Mouse (Mus musculus) kidney, embryonic 15.5 days (tissue): ENCODE data around the gene Ccdc137. TPM values are rescaled to one million over a fixed set of nuclear protein-coding genes. Genes with fewer than 3 reads are reported as not detected.
"Not testable (repeated sequence)": the region's sequence is repeated elsewhere in the genome, so short reads cannot be mapped to it uniquely, and the experiment has no call there.

Experiments used
- ATAC-seq: fragments of 200-750 bp; cut with Nextera tagmentation; replicated peaks from 2 replicates; pipeline ENCODE4 v1.8.0; 2017; ENCODE audit warnings: moderate TSS enrichment; ENCODE audit not compliant: low FRiP score
- H3K27ac ChIP-seq: fragments of 300-500 bp; sonication (generic); 2 replicates; pipeline ENCODE4 v1.5.1; 2015; ENCODE audit warnings: mild to moderate bottlenecking, inconsistent platforms
- H3K27me3 ChIP-seq: fragments of 300-500 bp; sonication (generic); 2 replicates; pipeline ENCODE4 v1.6.1; 2015; ENCODE audit warnings: inconsistent platforms
- H3K36me3 ChIP-seq: fragments of 300-500 bp; sonication (generic); 2 replicates; pipeline ENCODE4 v1.6.1; 2015; ENCODE audit warnings: inconsistent platforms
- H3K4me1 ChIP-seq: fragments of 300-500 bp; sonication (generic); 2 replicates; pipeline ENCODE4 v1.6.1; 2015; ENCODE audit warnings: inconsistent platforms
- H3K4me2 ChIP-seq: fragments of 300-500 bp; sonication (generic); 2 replicates; pipeline ENCODE4 v1.6.1; 2015; ENCODE audit warnings: moderate library complexity, mild to moderate bottlenecking, inconsistent platforms
- H3K4me3 ChIP-seq: fragments of 300-500 bp; sonication (generic); replicated peaks from 2 replicates; pipeline ENCODE4 v1.5.1; 2015; ENCODE audit warnings: mild to moderate bottlenecking, inconsistent platforms
- H3K9ac ChIP-seq: fragments of 300-500 bp; sonication (generic); 2 replicates; pipeline ENCODE4 v1.6.1; 2015; ENCODE audit warnings: mild to moderate bottlenecking, inconsistent platforms
- H3K9me3 ChIP-seq: fragments of 300-500 bp; sonication (generic); replicated peaks from 2 replicates; pipeline ENCODE4 v1.6.1; 2016; ENCODE audit warnings: inconsistent platforms
- WGBS: fragments of 180-500 bp; shearing (Covaris S2); methylation state at CpG from one replicate; pipeline ENCODE4 v1.1.7; 2015; ENCODE audit warnings: mixed read lengths; 5-methylcytosine and 5-hydroxymethylcytosine counted together
- polyA plus RNA-seq: library from polyadenylated mRNA; unstranded; fragments of >200 nt; fragmentation: Nextera tagmentation; extraction: Ambion mirVana; gene quantifications from 2 replicates; pipeline ENCODE4 v1.2.1, GENCODE M21; 2015

The Ccdc137 gene
- polyA plus RNA-seq, result 40.5 and 41.9 TPM in 2 replicates

- Histone ChIP-seq H3K4me1 (peaks cover 23% of the 10 kb centered on the region), H3K4me3 (peak within 1 kb of the TSS; percentile 94), H3K4me2 (peak within 1 kb of the TSS; percentile 85), H3K9me3 (no peaks in the 10 kb centered on the region), H3K36me3 (peaks cover 44% of the 10 kb centered on the region), H3K27me3 (no peaks in the 10 kb centered on the region), H3K27ac (peak within 1 kb of the TSS; percentile 92), H3K9ac (peak within 1 kb of the TSS; percentile 98)
- 3% methylated on average over 62 of the region's 62 CpGs for WGBS
- ATAC-seq, result peak; percentile 92
Measured at GRCm38 (mm10) chr11:120457772-120458751, at the start of gene Ccdc137, which contains the start of gene Oxld1. Gene Ccdc137, plus strand, starts transcription at chr11:120458115. Gene Oxld1, minus strand, starts transcription at chr11:120458068.

- ATAC-seq, H3K4me3 ChIP-seq, H3K4me1 ChIP-seq, H3K27ac ChIP-seq, H3K27me3 ChIP-seq, H3K4me2 ChIP-seq, H3K9ac ChIP-seq, H3K9me3 ChIP-seq: not testable (repeated sequence)
- peaks cover 96% of the 10 kb centered on the region for H3K36me3 ChIP-seq
- WGBS, result 94% methylated on average over 7 of the region's 10 CpGs
Measured at GRCm38 (mm10) chr11:120413621-120414020, 44.3 kb upstream of the Ccdc137 start.

DNA sequence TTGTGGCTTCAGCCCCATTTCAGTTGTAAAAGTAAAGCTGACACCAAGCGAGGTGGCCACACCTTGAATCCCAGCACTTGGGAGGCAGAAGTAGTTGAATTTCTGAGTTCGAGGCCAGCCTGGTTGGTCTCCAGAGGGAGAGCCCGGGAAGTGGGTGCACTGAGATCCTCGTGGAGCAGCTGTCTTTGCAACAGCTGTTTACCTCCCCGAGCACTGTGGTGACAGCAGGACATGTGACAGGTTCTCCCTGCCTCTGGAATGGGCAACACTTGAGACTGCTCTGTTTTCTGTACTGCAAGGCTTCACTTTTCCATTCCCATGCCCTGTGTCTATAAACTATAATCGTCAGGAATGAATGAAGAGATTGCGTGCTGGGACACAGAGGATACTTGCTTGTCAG, 40.1 kb upstream of the Ccdc137 start:
- H3K4me2 ChIP-seq, result no peak overlapping the region
- no peak overlapping the region for H3K4me3 ChIP-seq
- H3K27ac ChIP-seq, result no peak overlapping the region
- no peaks in the 10 kb centered on the region for H3K9me3 ChIP-seq
- H3K36me3 ChIP-seq, result peaks cover 92% of the 10 kb centered on the region
- no peak for ATAC-seq
- WGBS, result 89% methylated on average over 7 of the region's 7 CpGs
- no peaks in the 10 kb centered on the region for H3K27me3 ChIP-seq
- H3K4me1 ChIP-seq, result peaks cover 18% of the 10 kb centered on the region
- no peak overlapping the region for H3K9ac ChIP-seq

GRCm38 (mm10) chr11:120418592-120418991, 39.3 kb upstream of the Ccdc137 start:
- ATAC-seq, result no peak
- Histone ChIP-seq H3K36me3 (peaks cover 89% of the 10 kb centered on the region), H3K4me2 (no peak overlapping the region), H3K4me1 (peaks cover 25% of the 10 kb centered on the region), H3K27me3 (no peaks in the 10 kb centered on the region), H3K27ac (no peak overlapping the region), H3K9ac (no peak overlapping the region), H3K4me3 (no peak overlapping the region), H3K9me3 (no peaks in the 10 kb centered on the region)
- 91% methylated on average over 1 of the region's 1 CpGs for WGBS

- peaks cover 34% of the 10 kb centered on the region for H3K4me1 ChIP-seq
- 24% methylated on average over 13 of the region's 13 CpGs for WGBS
- no peak overlapping the region for H3K9ac ChIP-seq
- ATAC-seq, result peak; percentile 84
- H3K27me3 ChIP-seq, result no peaks in the 10 kb centered on the region
- H3K9me3 ChIP-seq, result no peaks in the 10 kb centered on the region
- peaks cover 85% of the 10 kb centered on the region for H3K36me3 ChIP-seq
- H3K4me2 ChIP-seq, result no peak overlapping the region
- no peak overlapping the region for H3K4me3 ChIP-seq
- peak overlapping the region; percentile 84 for H3K27ac ChIP-seq
Measured at GRCm38 (mm10) chr11:120422651-120423568, 35.0 kb upstream of the Ccdc137 start.

GRCm38 (mm10) chr11:120423569-120424295, 34.2 kb upstream of the Ccdc137 start:
- peaks cover 85% of the 10 kb centered on the region for H3K36me3 ChIP-seq
- WGBS, result 50% methylated on average over 9 of the region's 9 CpGs
- peaks cover 34% of the 10 kb centered on the region for H3K4me1 ChIP-seq
- H3K4me2 ChIP-seq, result no peak overlapping the region
- no peak overlapping the region for H3K9ac ChIP-seq
- peak overlapping the region; percentile 84 for H3K27ac ChIP-seq
- peak; percentile 10; the same call in 1 of the 2 replicates for ATAC-seq
- no peaks in the 10 kb centered on the region for H3K9me3 ChIP-seq
- H3K27me3 ChIP-seq, result no peaks in the 10 kb centered on the region
- H3K4me3 ChIP-seq, result no peak overlapping the region

DNA sequence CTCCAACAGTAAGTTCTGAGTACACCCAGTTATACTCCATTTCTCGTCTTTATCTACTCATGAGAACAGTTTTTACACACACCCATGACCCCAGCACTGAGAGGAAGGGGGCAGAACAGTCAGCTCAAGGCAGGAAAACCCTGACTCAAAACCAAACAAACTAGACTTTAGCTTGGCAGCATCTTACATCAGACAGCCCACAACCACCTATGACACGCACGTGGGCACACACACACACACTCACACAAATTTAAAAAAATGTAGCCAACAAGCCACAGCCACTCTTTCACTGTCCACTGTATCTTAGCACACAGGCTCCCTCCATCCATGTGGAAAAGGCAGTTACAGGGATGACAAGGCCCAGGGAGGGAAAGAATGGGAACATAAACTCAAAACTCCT, 31.2 kb upstream of the Ccdc137 start:
- no peak overlapping the region for H3K9ac ChIP-seq
- H3K9me3 ChIP-seq, result no peaks in the 10 kb centered on the region
- H3K36me3 ChIP-seq, result peaks cover 82% of the 10 kb centered on the region
- 92% methylated on average over 3 of the region's 3 CpGs for WGBS
- H3K27me3 ChIP-seq, result no peaks in the 10 kb centered on the region
- H3K4me1 ChIP-seq, result peaks cover 27% of the 10 kb centered on the region
- no peak for ATAC-seq
- no peak overlapping the region for H3K27ac ChIP-seq
- no peak overlapping the region for H3K4me3 ChIP-seq
- no peak overlapping the region for H3K4me2 ChIP-seq

- H3K4me3 ChIP-seq, result peak within 1 kb of the TSS; percentile 93
- no peaks in the 10 kb centered on the region for H3K27me3 ChIP-seq
- H3K36me3 ChIP-seq, result peaks cover 29% of the 10 kb centered on the region
- no peaks in the 10 kb centered on the region for H3K9me3 ChIP-seq
- H3K9ac ChIP-seq, result peak within 1 kb of the TSS; percentile 99
- peak; percentile 90 for ATAC-seq
- H3K4me1 ChIP-seq, result peaks cover 12% of the 10 kb centered on the region
- under 1% methylated on average over 63 of the region's 77 CpGs for WGBS
- peak within 1 kb of the TSS; percentile 83 for H3K27ac ChIP-seq
- H3K4me2 ChIP-seq, result peak within 1 kb of the TSS; percentile 76
Measured at GRCm38 (mm10) chr11:120437152-120437856, 20.6 kb upstream of the Ccdc137 start, which contains the start of gene Nploc4. Gene Nploc4, minus strand, starts transcription at chr11:120437708.

DNA sequence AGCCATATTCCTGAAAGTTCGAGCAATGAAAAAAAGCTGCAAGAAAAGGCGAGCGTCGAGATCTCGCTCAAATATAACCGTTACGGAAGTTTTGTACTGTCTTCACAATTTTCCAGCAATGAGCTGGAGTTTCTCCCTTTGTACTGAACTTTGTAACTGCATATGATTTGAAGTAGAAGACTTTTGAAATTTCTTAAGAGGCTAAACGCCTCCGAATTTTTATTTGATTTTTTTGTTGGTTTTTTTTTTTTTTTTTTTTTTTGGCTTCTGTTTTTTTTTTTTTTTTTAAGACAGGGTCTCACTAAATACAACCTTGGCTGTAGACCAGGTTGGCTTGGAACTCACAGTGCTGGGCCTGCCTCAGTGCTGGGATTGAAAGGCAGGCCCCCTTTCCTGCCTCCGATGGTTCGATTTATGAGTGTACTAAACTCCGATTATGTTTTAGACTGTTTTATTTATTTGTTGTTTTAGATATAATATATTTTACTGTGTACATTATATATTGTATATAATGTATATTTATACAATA, 20.0 kb upstream of the Ccdc137 start:
- Histone ChIP-seq H3K36me3 (peaks cover 23% of the 10 kb centered on the region), H3K27me3 (no peaks in the 10 kb centered on the region), H3K27ac (peak overlapping the region; percentile 83), H3K4me2 (peak overlapping the region; percentile 76), H3K9me3 (no peaks in the 10 kb centered on the region), H3K4me1 (peaks cover 12% of the 10 kb centered on the region), H3K4me3 (peak overlapping the region; percentile 93), H3K9ac (peak overlapping the region; percentile 99)
- no peak for ATAC-seq
- WGBS, result 24% methylated on average over 12 of the region's 12 CpGs

GRCm38 (mm10) chr11:120442344-120442743, 15.6 kb upstream of the Ccdc137 start, which contains the start of gene Tspan10:
Gene Tspan10, plus strand, starts transcription at chr11:120442644.
- Histone ChIP-seq H3K36me3 (no peaks in the 10 kb centered on the region), H3K27ac (no peak within 1 kb of the TSS), H3K4me3 (no peak within 1 kb of the TSS), H3K4me1 (no peaks in the 10 kb centered on the region), H3K4me2 (no peak within 1 kb of the TSS), H3K9me3 (no peaks in the 10 kb centered on the region), H3K9ac (no peak within 1 kb of the TSS), H3K27me3 (no peaks in the 10 kb centered on the region)
- ATAC-seq, result no peak
- WGBS, result 91% methylated on average over 3 of the region's 3 CpGs
